Mouse (Mus musculus) fibroblast of lung, adult 2 months (primary cell): ENCODE data around the gene Itih2.

Experiments used
- DNase-seq: peaks from one replicate; pipeline ENCODE4 v3.0.0-alpha.2; 2011; ENCODE audit warnings: low read depth

Itih2 gene

DNA sequence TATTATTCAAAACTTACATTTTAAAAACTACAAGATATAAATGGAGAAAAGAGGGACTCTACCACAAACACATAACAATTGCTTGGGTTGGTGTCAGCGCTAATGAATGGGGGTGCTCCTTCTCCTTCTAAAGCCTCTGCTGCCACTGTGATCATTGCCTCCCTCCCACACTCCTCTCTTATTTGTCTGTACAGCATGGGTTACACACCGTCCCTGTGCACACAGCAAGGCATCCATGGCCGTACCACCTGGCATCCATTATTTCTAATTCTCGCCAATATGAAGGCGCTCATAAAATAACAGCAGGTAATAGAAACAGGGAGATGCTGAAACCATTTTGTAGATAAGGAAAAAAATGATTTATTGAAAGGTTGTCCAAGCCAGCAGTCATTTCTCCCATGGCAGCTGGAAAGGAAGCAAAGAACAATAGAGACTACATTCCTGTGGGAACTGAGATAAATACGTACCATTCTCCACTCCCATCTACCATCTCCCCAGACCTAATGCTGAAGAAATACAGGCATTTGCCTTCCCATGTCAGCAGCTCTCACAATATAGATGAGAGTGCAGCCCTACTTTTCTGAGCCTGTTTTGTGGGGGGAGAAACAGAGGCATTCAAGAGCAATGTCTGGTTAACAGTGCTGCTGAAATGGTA is 22.5 kb downstream of the Itih2 start:
- DNase-seq, result no peak

DNA sequence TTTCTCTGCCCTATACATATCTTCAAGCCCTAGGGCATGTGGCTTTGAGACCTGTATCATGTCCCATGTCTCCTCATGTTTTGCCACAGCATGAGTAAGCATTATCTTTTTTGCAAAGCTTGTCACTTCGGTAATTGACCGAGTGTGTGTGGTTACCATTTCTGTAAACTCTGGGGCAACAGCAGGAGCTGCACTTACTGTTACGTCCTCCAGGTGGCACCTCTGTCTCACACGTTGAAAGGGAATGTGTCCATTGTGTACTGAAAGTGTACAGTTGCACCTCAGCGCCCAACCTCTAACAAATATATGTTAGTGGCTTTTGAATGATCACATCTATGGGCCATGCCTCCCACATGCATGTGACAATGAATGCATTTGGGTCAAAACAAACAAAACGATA is 30.0 kb downstream of the Itih2 start:
- no peak for DNase-seq

DNA sequence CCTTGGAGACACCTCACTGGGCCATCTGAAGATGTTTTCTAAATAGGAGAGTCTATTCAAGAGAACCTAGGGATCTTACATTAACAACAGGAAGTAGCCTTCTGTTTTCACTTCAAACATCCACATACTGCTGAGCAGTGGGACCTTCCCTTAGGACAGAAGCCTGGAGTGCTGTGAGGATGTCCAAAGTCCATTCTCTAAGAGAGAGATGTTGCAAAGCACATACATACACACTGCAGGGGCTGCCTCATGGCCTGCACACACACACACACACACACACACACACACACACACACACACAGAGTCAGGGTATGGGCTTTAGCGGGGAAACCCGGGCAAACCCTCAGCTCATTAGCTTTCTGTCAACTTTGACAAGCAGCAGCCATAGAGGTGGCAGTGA is 30.7 kb downstream of the Itih2 start:
- no peak for DNase-seq

DNA sequence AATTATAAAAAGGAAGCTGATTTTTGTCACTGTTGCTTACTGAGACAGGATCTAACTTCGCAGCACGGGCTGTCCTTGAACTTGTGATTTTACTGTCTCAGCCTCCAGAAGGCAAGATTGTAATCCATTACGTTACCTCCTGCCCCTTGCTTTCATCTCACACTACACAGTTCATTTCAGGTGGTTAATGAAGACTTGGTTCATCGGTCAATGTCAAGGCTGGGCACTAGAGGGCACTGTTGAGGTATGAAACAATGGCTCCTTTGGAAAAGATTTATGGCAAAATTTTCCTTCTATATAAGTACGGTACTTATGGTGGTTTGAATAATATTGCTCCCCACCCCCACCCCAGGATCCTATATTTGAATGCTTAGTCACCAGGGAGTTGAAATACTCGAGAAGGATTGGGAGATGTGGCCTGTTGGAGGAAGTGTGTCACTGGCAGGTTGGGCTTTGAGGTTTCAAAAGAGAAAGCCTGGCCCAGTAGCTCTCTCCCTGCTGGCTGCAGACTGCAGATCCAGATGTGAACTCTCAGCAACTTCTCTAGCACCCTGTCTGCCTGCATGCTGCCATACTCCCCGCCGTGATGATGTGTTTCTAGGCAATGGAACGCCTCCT is 32.5 kb downstream of the Itih2 start:
- no peak for DNase-seq

DNA sequence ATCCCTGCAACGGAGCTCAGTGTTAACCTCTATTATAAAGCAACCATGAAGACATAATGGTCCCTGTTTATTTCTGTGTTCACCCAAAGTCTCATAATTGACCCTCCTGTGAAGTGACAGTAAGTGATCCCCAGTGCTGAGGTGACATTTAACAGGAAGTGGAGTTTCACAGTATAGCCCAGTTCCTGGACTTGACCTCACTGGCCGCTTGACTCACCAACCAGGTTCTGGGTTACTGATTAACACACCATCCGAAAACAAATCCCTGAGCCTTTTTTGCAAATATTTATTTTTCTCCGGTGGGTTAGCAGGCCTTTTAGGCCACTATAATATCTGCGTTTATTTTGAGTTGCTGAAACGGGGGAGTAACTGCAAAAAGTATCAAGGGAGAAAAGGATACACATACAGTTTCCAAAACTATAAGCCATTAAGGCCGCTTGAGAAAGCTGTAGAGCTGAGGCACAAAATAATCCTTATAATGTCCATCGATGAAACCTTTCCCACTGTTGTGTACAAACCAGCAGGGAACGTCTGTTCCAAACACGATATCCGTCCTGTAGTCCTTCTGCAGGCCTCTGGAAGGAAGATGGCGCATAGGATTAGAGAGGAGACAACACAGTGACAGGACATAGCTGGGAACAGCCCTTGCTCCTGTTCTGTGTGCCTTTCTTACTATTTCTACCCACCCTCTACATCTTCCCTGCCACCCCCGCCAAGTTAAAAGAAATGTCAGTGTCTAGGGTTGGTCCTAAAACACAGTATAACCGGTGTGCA is 36.7 kb downstream of the Itih2 start:
- no peak for DNase-seq

DNA sequence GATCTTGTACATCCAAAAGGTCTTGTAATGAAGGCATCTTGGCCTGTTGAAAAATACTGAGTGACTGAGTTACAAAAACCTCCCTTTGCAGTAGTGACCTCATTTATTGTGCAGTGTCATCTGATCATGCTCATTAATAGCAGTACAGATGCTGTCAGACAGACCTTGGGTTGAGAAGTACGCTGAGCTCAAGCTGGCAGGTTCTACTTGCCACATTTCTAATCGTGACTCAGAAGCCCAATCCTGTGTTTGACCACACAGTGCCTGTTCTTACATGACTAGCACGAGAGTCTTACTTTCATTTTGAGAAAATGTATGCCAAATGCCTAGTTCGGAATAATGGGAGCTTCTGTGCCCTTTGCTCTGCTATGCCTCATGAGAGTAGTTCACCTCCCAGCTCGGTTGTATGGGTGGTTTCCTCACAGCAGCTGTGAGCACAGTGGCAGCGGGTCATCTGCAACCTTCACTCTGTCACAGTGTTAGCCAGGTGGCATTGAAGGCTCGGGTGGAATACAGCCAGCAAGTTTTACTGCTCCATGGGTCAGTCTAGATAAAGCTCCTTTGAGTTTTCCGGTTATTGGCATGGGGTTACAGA is 43.8 kb downstream of the Itih2 start:
- no peak for DNase-seq

DNA sequence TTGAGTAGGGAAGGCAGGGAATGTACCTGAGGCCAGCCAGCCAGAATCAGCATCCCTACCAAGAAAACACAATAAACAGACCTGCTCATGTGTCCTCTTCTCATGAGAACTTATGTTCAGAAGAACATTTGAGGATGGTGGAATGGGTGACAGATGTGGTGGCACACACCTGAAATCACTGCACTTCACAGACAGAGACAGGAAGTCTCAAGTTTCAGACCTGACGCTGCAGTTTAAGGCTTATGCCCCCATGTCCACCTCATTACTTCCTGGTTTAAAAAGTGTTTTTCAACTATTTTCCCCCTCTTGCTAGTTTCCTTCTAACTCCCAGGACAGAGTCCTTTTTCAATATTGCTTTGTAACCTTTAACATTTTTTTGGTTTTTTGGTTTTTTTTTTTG is 48.5 kb downstream of the Itih2 start:
- DNase-seq, result no peak

DNA sequence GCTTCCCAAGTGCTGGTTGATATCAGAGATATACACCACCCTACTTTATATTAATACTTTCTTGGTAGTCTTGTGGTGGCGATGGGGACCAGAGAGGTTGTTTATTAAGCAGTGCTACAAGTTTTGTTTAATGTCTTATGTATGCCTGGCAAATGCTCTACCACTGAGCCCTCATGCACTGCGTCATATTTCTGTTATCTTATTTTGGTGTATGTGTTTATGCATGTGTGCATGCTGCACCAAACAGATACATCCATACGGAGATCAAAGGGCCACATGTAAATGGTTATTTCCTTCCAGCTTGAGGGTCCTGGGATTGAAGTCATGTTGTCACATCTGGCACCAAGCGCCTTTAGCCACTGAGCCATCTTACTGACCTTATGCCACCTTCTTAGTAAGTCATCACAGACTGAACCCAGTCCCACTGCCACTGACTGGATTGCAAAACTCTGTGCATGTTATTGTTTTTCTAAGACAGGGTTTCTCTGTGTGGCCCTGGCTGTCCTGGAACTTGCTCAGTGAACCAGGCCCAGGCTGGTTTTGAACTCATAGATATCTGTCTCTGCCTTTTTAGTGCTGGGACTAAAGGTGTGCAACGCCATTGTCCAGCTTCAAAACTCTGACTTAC is 49.6 kb downstream of the Itih2 start:
- no peak for DNase-seq

DNA sequence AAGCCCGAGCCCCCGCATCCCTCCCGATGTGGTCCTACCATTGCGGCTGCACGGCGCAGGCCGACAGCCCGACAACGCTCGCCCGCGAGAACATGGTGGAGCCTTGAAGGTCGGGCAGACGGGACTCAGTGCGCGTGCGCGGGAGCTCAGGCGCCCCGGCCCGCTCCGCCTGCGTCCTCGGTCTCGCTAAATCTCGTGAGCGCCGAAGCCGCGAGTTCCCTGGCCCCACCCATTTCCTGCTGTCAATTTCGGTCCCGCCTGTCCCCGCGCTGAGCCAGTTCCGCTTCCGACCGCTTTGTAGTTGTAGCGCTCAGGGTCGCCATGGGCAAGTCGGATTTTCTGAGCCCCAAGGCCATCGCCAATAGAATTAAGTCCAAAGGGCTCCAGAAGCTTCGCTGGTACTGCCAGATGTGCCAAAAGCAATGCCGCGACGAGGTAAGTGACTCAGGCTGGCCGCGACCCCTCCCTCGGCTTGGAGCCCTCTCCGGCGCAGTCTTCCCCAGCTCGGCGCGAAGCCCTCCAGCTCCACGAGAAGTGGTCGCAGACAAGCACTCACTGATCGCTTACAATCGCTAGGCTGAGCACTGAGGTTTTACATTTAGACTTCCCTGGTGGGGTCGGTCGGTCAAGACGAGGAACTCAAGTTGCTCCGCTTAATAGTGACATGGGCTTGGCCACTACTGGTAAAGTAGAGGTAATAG is 50.7 kb downstream of the Itih2 start, which contains the start of the genes Atp5c1 and Kin:
Gene Atp5c1 (minus strand): TSS at position 201 of the 701 bp plus-strand sequence.
Gene Kin (plus strand): TSS at position 284 of the 701 bp plus-strand sequence.
- peak; percentile 90 for DNase-seq

DNA sequence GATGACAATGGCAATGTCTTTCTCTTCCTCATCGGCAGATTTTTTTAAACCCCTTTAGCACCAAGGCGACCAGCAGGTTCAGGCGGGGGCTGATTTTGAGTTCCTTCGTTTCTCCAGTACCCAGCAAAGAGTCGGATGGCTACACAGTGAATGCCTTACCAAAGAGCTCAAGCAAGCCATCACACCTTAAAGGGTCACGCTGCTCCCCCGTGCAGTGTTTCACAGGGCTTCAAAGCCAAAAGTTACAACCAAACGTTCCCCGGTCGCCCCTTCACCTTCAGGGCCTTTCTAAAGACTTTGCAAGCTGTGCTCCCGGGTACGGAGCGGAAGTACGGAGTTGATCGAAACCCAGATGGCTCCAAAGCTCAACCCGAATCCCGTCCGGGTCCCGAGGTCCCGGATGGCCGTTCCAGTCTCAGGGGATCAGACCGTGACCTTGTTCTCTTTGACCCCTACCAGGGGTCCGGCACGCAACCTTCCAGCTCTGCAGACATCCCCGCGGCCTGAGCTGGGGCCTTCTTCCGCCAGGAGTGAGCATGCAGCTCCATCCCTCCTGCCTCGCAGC is 51.4 kb downstream of the Itih2 start:
- DNase-seq, result no peak

DNA sequence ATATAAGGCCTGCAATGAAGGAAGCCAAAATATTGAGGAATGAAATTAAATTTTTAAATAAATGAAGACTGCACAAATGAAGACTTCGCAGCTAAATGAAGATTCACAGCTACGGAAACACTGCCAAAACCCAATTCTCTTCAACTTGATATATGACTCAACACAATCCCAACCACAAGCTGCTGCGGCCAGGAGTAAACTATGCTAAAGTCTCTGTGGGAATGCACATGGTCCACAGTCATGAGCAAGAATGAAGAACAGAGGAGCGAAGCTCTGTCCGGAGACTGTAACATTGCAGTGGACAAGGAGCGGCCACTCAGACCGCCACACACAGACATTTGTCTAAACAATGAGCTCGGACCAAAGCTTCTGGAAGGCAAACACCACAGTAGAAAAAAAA is 54.5 kb downstream of the Itih2 start:
- no peak for DNase-seq

DNA sequence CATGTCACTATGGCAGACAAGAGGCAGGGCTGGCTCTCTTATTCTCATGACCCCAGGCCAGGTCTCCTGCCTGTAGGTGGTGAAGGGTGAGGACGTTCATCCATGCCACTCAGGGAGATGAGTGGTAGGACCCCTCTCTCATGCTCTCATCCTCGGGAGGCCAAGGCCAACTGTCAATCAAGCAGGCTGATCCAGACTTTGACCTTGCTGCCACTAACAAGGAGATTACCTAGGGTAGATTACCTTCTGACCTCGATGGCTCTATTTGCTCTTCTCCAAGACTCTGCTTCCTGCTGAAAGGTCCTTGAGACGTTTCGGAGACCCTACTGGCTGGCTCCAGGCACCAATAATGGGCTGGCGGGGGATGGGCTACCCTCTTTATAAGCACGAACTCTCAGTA is 56.7 kb downstream of the Itih2 start:
- no peak for DNase-seq

DNA sequence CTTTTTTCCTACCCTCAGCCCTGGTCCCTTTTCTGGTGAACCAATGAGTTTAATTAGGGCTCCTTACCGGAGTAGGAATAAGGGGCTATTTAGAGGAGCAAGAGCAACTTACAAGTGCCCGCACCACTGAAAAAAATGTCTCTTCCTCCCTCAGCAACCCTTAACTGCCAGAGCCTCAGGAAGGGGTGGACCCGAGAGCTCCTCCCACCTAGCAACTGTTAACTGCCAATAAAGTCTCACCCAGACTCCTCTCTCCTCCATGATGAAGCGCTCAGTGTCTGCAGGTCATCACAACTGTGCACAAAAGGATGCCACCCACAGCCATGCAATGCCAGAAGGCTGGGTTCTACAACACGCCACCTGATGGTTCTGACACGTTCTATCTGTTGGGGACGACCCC is 59.4 kb downstream of the Itih2 start:
- DNase-seq, result no peak

DNA sequence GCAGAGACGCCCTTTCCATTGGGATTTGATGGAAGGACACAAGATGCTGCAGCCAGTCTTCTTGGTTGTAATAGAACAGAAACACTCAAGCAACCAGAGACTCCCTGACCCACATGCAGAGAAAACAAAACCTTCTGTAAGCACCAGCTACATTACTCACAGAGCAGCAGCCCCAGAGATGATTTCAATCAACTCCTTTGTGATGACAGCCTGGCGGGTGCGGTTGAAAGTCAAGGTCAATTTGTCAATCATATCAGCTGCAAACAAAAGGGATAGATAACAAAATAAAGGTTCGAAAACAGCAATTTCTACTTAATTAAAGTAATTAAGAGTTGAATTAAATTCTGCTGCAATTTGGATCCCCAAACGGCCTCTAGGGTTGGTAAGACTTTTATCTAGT is 72.4 kb downstream of the Itih2 start:
- no peak for DNase-seq

DNA sequence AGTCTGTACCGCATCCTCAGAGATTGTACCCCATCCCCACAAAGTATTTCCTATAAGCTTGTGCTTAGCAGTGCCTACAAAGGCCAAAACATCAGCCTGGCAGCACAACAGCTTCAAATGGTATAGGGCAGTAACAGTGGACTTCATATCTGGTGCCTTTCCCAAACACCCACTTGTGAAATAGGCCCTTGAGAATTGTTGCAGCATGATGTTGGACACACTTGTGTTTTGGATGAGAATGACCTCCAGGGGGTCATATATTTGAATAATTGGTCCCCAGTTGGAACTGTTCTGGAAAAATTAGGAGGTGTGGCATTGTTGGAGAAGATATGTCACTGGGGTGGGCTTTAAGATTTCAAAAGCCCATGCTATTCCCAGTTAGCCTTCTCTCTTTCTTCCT is 79.2 kb downstream of the Itih2 start:
- DNase-seq, result no peak

DNA sequence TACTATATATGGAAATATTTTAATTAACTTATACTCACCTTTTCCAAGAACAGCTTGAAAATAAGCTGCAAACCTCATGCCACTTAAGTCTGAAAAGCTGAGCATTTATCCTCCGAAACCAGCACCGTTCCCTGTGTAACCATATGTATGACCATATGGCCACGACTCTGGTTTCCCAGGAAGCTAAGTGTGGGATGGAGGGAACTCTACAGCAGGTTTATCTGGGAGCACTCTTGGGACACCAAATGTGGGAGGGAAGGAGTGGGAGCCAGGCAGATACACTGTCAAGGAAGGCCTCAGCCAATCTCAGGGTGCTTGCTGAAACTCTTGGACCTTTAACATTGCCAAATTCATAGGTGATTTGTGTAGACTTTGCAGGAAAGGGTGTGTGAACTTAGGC is 80.3 kb downstream of the Itih2 start:
- no peak for DNase-seq

DNA sequence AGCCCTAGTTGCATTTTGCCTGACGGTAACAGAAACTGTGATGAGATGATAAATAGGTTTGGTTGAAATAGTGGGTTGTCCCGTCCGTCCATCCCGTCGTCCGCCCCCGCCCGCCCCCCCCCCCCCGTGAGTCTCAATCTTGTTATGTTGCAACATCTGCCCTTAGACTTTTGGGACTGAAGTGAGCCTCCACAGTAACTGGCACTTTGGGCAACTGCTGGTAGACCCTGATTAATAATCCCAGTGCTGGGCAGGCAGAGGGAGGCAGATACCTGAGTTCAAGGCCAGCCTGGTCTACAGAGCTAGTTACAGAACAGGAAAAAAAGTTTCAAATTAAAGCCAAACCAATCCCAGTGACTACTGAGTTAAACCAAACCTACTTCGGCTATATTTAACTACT is 81.7 kb downstream of the Itih2 start:
- no peak for DNase-seq

DNA sequence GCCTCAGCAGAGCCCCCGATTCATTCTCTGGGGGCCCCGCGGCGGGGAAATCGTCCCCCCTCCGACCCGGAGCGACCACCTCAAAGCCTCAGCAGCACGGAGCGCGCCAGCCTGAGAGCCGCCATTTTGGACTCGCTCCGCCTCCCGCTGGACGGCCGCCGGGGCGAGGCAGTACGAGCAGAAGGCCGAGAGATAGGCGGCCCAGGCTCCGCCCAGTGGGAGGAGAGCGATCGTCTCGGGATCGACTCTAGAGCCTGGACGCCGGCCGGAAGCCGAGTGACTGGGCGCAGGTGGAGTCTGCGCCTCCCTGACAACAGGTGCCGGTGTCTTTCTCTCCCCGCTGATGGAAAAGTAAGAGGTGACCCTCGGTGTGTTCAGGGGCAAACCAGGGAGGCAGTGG is 82.7 kb downstream of the Itih2 start, which contains the start of gene Taf3:
Gene Taf3 (minus strand): TSS at position 136 of the 400 bp plus-strand sequence.
- DNase-seq, result peak; percentile 58

DNA sequence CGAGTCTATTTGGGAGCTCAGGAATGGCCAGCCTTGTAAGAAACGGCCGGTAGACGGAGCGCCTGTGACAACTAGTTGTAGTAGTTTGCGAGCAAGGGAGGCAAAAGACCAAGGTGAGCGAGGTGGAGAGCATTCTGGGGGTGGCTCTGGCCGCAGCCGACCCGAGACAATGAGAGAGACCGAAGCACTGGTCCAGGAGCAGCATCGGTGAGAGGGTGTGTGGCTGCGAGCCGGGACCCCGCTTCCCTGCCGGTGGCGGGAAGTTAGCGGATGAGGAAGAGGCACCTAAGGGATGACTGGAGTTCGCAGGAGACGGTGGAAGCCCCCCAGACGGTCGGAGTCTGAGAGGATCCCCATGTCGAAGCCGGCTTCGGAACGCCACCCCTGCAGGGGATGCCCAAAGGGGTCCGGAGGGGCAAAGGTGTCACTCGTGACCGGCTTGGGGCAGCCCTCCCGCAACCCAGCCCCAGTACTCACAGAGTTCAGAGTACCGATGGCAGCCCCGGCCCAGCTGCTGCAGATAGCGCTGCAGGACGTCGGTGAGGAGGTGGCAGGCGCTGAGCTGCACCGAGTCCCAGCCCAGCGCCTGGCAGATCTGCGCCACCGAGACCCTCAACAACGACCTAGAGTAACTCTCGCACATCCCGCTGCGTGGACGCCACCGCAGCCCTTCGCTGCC is 83.3 kb downstream of the Itih2 start:
- no peak for DNase-seq
